Mouse (Mus musculus) liver, embryonic 13.5 days (tissue): Measurements from ENCODE around the gene Zfp354b. TPM values are rescaled to one million over a fixed set of nuclear protein-coding genes. Genes with fewer than 3 reads are reported as not detected.

Experiments
- ATAC-seq: fragments of 200-750 bp; cut with Nextera tagmentation; 2 replicates; pipeline ENCODE4 v1.8.0; 2017; ENCODE audit warnings: low read depth, mild to moderate bottlenecking, moderate number of reproducible peaks, moderate library complexity
- DNase-seq: peaks from one replicate; pipeline ENCODE4 v3.0.0; 2022
- H3K27ac ChIP-seq: fragments of 300-500 bp; sonication (generic); 2 replicates; pipeline ENCODE4 v1.5.1; 2015; ENCODE audit warnings: moderate library complexity, mild to moderate bottlenecking, inconsistent platforms
- H3K27me3 ChIP-seq: fragments of 300-500 bp; sonication (generic); 2 replicates; pipeline ENCODE4 v1.6.1; 2015; ENCODE audit warnings: mild to moderate bottlenecking, inconsistent platforms
- H3K36me3 ChIP-seq: fragments of 300-500 bp; sonication (generic); 2 replicates; pipeline ENCODE4 v1.6.1; 2015; ENCODE audit warnings: mild to moderate bottlenecking, inconsistent platforms
- H3K4me1 ChIP-seq: fragments of 300-500 bp; sonication (generic); replicated peaks from 2 replicates; pipeline ENCODE4 v1.6.1; 2015; ENCODE audit warnings: inconsistent platforms
- H3K4me2 ChIP-seq: fragments of 300-500 bp; sonication (generic); 2 replicates; pipeline ENCODE4 v1.6.1; 2015; ENCODE audit warnings: inconsistent platforms, mild to moderate bottlenecking, moderate library complexity
- H3K4me3 ChIP-seq: fragments of 300-500 bp; sonication (generic); replicated peaks from 2 replicates; pipeline ENCODE4 v1.5.1; 2015; ENCODE audit warnings: mild to moderate bottlenecking, inconsistent platforms
- H3K9ac ChIP-seq: fragments of 300-500 bp; sonication (generic); 2 replicates; pipeline ENCODE4 v1.6.1; 2015; ENCODE audit warnings: mild to moderate bottlenecking, inconsistent platforms
- H3K9me3 ChIP-seq: fragments of 300-500 bp; sonication (generic); replicated peaks from 2 replicates; pipeline ENCODE4 v1.6.1; 2016; ENCODE audit warnings: inconsistent platforms
- WGBS: fragments of 180-500 bp; shearing (Covaris S2); methylation state at CpG from one replicate; pipeline ENCODE4 v1.1.7; 2015; ENCODE audit not compliant: insufficient replicate concordance; 5-methylcytosine and 5-hydroxymethylcytosine counted together
- polyA plus RNA-seq: library from polyadenylated mRNA; unstranded; fragments of >200 nt; fragmentation: Nextera tagmentation; extraction: Ambion mirVana; gene quantifications from 2 replicates; pipeline ENCODE4 v1.2.1, GENCODE M21; 2015

The Zfp354b gene
- 0.10 and 0.20 TPM in 2 replicates for polyA plus RNA-seq

GRCm38 (mm10) chr11:50931451-50931866 lies at the start of gene Zfp354b:
TSS of gene Zfp354b (minus strand) at chr11:50931633.
- ATAC-seq (peak; percentile 87), DNase-seq (peak; percentile 66)
- Histone ChIP-seq H3K27ac (no peak within 1 kb of the TSS), H3K9ac (peak within 1 kb of the TSS; percentile 64), H3K27me3 (peaks cover 25% of the 10 kb centered on the region), H3K36me3 (no peaks in the 10 kb centered on the region), H3K4me3 (peak within 1 kb of the TSS; percentile 63), H3K9me3 (no peaks in the 10 kb centered on the region), H3K4me2 (peak within 1 kb of the TSS; percentile 87), H3K4me1 (peaks cover 13% of the 10 kb centered on the region)
- WGBS, result 1% methylated on average over 18 of the region's 18 CpGs

DNA sequence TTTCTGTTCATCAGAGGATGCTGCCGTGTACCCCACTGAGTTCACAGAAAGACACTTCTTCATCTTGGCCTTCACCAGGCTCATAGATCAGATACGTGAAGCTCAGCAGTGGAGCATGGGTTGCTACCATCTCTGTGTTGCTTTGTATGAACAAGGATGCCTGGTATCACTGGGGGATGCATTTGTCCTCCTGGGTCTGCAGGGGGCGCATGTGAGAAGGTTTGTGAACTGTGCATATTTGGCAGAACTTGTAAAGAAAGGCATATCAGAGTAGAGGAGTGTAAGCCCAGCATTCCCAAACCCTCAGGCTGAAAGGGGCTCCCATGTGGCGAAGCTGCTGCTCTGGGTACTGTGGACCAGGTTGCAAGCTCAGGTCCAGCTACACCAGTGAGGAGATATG lies 45.8 kb upstream of the Zfp354b start:
- Histone ChIP-seq H3K4me2 (no peak overlapping the region), H3K36me3 (no peaks in the 10 kb centered on the region), H3K4me1 (no peaks in the 10 kb centered on the region), H3K9ac (no peak overlapping the region), H3K9me3 (no peaks in the 10 kb centered on the region), H3K27me3 (no peaks in the 10 kb centered on the region), H3K27ac (no peak overlapping the region), H3K4me3 (no peak overlapping the region)
- ATAC-seq (no peak), DNase-seq (no peak)
- 57% methylated on average over 4 of the region's 4 CpGs for WGBS

- Histone ChIP-seq H3K27ac (no peak within 1 kb of the TSS), H3K36me3 (no peaks in the 10 kb centered on the region), H3K9ac (no peak within 1 kb of the TSS), H3K4me1 (no peaks in the 10 kb centered on the region), H3K27me3 (no peaks in the 10 kb centered on the region), H3K9me3 (0 out of 2 replicates have a peak, but pooled peaks cover 2% of the 10 kb centered on the region), H3K4me2 (no peak within 1 kb of the TSS), H3K4me3 (no peak within 1 kb of the TSS)
- ATAC-seq, result no peak
- no peak for DNase-seq
- WGBS, result 74% methylated on average over 11 of the region's 11 CpGs
Measured at GRCm38 (mm10) chr11:50966230-50966629, 34.8 kb upstream of the Zfp354b start, which contains the start of gene Olfr1378. TSS of gene Olfr1378 (plus strand) at chr11:50966530.

DNA sequence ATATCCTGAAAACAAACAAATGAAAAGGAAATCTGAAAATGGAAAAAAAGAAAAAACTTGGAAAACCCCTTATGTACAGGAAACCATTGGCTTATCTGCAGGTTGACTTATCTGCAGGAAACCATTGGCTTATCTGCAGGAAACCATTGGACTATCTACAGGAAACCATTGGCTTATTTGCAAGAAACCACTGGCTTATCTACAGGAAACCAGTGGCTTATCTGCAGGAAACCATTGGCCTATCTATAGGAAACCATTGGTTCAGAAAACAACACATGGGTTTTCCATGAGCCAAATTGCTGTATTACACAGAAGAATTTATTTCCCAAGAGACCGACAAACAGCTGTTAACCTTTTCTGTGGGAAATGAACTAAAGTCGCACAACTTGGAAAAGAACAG lies 33.5 kb upstream of the Zfp354b start:
- Histone ChIP-seq H3K4me3 (no peak overlapping the region), H3K4me2 (no peak overlapping the region), H3K27me3 (no peaks in the 10 kb centered on the region), H3K36me3 (no peaks in the 10 kb centered on the region), H3K27ac (no peak overlapping the region), H3K9ac (no peak overlapping the region), H3K4me1 (no peaks in the 10 kb centered on the region), H3K9me3 (0 out of 2 replicates have a peak, but pooled peaks cover 2% of the 10 kb centered on the region)
- ATAC-seq, result no peak
- 33% methylated on average over 2 of the region's 2 CpGs for WGBS
- no peak for DNase-seq

- 65% methylated on average over 6 of the region's 6 CpGs for WGBS
- no peak within 1 kb of the TSS for H3K4me2 ChIP-seq
Measured at GRCm38 (mm10) chr11:50953665-50954064, 22.2 kb upstream of the Zfp354b start, which contains the start of gene Prop1. TSS of gene Prop1 (minus strand) at chr11:50953765.

GRCm38 (mm10) chr11:50952290-50952689 lies 20.9 kb upstream of the Zfp354b start:
- ATAC-seq (no peak), DNase-seq (no peak)
- Histone ChIP-seq H3K27me3 (no peaks in the 10 kb centered on the region), H3K36me3 (no peaks in the 10 kb centered on the region), H3K9me3 (0 out of 2 replicates have a peak, but pooled peaks cover 3% of the 10 kb centered on the region), H3K4me3 (no peak overlapping the region), H3K27ac (no peak overlapping the region), H3K4me2 (no peak overlapping the region), H3K9ac (no peak overlapping the region), H3K4me1 (no peaks in the 10 kb centered on the region)
- WGBS, result 53% methylated on average over 14 of the region's 14 CpGs

More at GRCm38 (mm10) chr11:50953665-50954064, 22.2 kb upstream of the Zfp354b start, which contains the start of gene Prop1:
- H3K27me3 ChIP-seq, result no peaks in the 10 kb centered on the region
- no peak within 1 kb of the TSS for H3K9ac ChIP-seq
- ATAC-seq (no peak), DNase-seq (no peak)
- H3K4me1 ChIP-seq, result no peaks in the 10 kb centered on the region
- no peak within 1 kb of the TSS for H3K27ac ChIP-seq
- H3K9me3 ChIP-seq, result 0 out of 2 replicates have a peak, but pooled peaks cover 3% of the 10 kb centered on the region
- no peak within 1 kb of the TSS for H3K4me3 ChIP-seq
- H3K36me3 ChIP-seq, result no peaks in the 10 kb centered on the region

- H3K4me1 ChIP-seq, result no peaks in the 10 kb centered on the region
- H3K4me3 ChIP-seq, result no peak within 1 kb of the TSS
- no peak within 1 kb of the TSS for H3K4me2 ChIP-seq
- 70% methylated on average over 14 of the region's 14 CpGs for WGBS
- H3K27me3 ChIP-seq, result no peaks in the 10 kb centered on the region
- H3K27ac ChIP-seq, result no peak within 1 kb of the TSS
- no peaks in the 10 kb centered on the region for H3K9me3 ChIP-seq
- H3K36me3 ChIP-seq, result no peaks in the 10 kb centered on the region
- ATAC-seq (no peak), DNase-seq (no peak)
- H3K9ac ChIP-seq, result no peak within 1 kb of the TSS
Measured at GRCm38 (mm10) chr11:50943506-50943905, 12.1 kb upstream of the Zfp354b start, which contains the start of gene 4933414I15Rik. TSS of gene 4933414I15Rik (minus strand) at chr11:50943765.

DNA sequence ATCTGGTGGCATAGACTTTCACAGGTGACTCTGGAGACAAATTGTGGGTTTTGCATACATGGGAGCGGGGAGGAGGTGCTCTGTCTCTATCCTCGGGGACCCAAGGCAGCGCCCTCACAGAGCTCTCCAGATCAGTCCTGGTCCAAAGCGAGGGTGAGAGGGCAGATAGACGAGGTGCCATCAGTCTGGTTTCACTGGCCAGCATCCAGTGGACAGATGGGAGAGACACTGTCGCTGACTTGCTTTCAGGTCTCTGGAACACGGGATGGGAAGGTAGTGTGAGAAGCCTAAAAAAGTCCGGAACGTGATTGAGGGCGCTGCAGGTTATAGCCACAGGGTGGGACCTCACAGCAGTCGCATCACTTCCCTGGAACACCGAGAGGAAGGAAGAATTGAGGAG lies 11.0 kb upstream of the Zfp354b start:
- no peaks in the 10 kb centered on the region for H3K9me3 ChIP-seq
- no peaks in the 10 kb centered on the region for H3K27me3 ChIP-seq
- no peaks in the 10 kb centered on the region for H3K4me1 ChIP-seq
- WGBS, result 52% methylated on average over 12 of the region's 12 CpGs
- DNase-seq, result no peak
- no peak for ATAC-seq
- H3K4me2 ChIP-seq, result no peak overlapping the region
- H3K36me3 ChIP-seq, result no peaks in the 10 kb centered on the region
- no peak overlapping the region for H3K27ac ChIP-seq
- H3K4me3 ChIP-seq, result no peak overlapping the region
- no peak overlapping the region for H3K9ac ChIP-seq

DNA sequence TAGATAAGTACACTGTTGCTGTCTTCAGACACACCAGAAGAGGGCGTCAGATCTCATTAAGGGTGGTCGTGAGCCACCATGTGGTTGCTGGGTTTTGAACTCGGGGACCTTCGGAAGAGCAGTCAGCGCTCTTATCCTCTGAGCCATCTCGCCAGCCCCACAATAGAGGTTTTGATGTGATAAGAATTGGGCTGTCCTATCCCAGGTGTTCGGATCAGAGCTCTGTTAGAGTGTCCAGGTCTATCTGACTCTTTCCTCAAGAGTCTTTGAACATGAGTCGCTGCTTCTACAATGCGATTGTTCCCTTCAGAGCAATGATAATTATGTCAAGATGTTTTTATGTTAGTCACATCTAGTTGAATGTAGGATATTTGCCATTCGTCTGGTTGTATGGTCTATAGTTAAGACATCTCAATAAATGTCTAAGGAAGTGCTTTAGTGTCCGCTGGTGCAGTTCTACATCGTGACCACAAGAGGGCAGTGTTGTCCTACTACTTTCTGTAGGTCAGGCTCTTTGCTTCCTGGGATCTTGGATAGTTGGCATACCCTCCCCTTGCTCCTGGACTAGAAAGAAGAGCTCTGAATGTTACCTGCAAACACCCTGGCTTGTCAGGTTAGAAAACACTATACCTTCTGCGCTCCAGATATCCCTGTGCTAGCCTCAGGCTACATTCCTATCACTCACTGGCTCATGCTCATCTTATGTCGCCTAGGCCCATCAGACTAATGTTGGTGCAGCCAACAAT lies 8.4 kb upstream of the Zfp354b start:
- ATAC-seq, result no peak
- H3K27ac ChIP-seq, result no peak overlapping the region
- no peak overlapping the region for H3K4me3 ChIP-seq
- H3K9me3 ChIP-seq, result no peaks in the 10 kb centered on the region
- no peaks in the 10 kb centered on the region for H3K27me3 ChIP-seq
- no peak overlapping the region for H3K9ac ChIP-seq
- no peak for DNase-seq
- no peaks in the 10 kb centered on the region for H3K36me3 ChIP-seq
- WGBS, result 25% methylated on average over 14 of the region's 14 CpGs
- H3K4me2 ChIP-seq, result no peak overlapping the region
- no peaks in the 10 kb centered on the region for H3K4me1 ChIP-seq

DNA sequence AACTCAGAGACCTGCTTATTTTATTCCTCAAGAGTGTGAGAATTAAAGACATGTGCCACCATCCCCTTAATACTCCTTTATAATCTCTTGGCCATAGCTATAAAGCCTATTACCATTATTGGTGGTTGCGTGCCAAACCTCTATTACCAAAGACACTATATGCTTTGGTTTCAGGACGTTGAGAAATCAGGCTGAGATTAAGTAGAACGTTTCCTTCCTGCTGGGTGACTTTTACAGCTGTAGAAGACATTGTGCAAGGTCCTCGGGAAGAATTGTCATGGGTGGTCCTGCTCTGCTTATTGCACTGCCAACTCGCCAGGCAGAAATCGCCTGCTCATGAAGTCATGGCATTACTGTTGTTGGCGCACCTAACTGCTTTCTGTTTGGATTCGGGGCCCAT lies 7.0 kb upstream of the Zfp354b start:
- WGBS, result 53% methylated on average over 8 of the region's 8 CpGs
- no peaks in the 10 kb centered on the region for H3K27me3 ChIP-seq
- DNase-seq (no peak), ATAC-seq (no peak)
- H3K4me2 ChIP-seq, result no peak overlapping the region
- H3K36me3 ChIP-seq, result no peaks in the 10 kb centered on the region
- H3K4me3 ChIP-seq, result no peak overlapping the region
- H3K9me3 ChIP-seq, result no peaks in the 10 kb centered on the region
- H3K4me1 ChIP-seq, result no peaks in the 10 kb centered on the region
- no peak overlapping the region for H3K27ac ChIP-seq
- no peak overlapping the region for H3K9ac ChIP-seq

GRCm38 (mm10) chr11:50932040-50932439 lies 607 bp upstream of the Zfp354b start:
- H3K4me1 ChIP-seq, result peaks cover 13% of the 10 kb centered on the region
- ATAC-seq (no peak), DNase-seq (no peak)
- peaks cover 25% of the 10 kb centered on the region for H3K27me3 ChIP-seq
- H3K27ac ChIP-seq, result no peak overlapping the region
- peak overlapping the region; percentile 87; the same call in 1 of the 2 replicates for H3K4me2 ChIP-seq
- no peaks in the 10 kb centered on the region for H3K36me3 ChIP-seq
- WGBS, result 39% methylated on average over 1 of the region's 1 CpGs
- no peaks in the 10 kb centered on the region for H3K9me3 ChIP-seq
- no peak overlapping the region for H3K4me3 ChIP-seq
- H3K9ac ChIP-seq, result no peak overlapping the region
